Mouse (Mus musculus) lung, adult 18-20 months (tissue): Measurements from ENCODE around the gene Mup18.
"Not testable (repeated sequence)": the region's sequence is repeated elsewhere in the genome, so short reads cannot be mapped to it uniquely, and the experiment has no call there.

Source experiments
- DNase-seq, 2 experiments: peaks; one replicate each; pipeline ENCODE4 v3.0.0; 2022; ENCODE audit warnings: mixed read lengths in 2 of 2

Mup18 gene

GRCm38 (mm10) chr4:61674036-61674435, at the start of gene Mup18:
Gene Mup18, minus strand, starts transcription at chr4:61674136.
- DNase-seq, result not testable (repeated sequence)

- DNase-seq, result not testable (repeated sequence)
Measured at GRCm38 (mm10) chr4:61714296-61714695, 40.4 kb upstream of the Mup18 start.
